Mouse (Mus musculus) layer of hippocampus, postnatal 25 days (tissue): ENCODE data around the gene Col1a2. TPM values are rescaled to one million over a fixed set of nuclear protein-coding genes. Genes with fewer than 3 reads are reported as not detected.

Experiments
- DNase-seq, 2 experiments: peaks; one replicate each; pipeline ENCODE4 v3.0.0; 2022; ENCODE audit warnings: mixed read lengths in 2 of 2, low spot score in 1 of 2; ENCODE audit errors: extremely low spot score in 1 of 2
- total RNA-seq, 2 experiments: library from RNA; stranded (reverse); gene quantifications; 2 replicates each; pipeline ENCODE4 v1.2.3; 2021

Col1a2 gene
- total RNA-seq, 2 experiments from 2014 or later: 17.0 to 18.9 TPM

GRCm38 (mm10) chr6:4578343-4578742, 73.7 kb downstream of the Col1a2 start:
- DNase-seq: no peak

- no peak for DNase-seq
These were observed 75.0 kb downstream of the Col1a2 start for GRCm38 (mm10) chr6:4579620-4580019.

GRCm38 (mm10) chr6:4583485-4583884, 78.9 kb downstream of the Col1a2 start:
- DNase-seq: no peak

GRCm38 (mm10) chr6:4587946-4588345, 83.3 kb downstream of the Col1a2 start:
- no peak for DNase-seq

- DNase-seq: no peak
These were observed 84.1 kb downstream of the Col1a2 start for GRCm38 (mm10) chr6:4588722-4589121.

GRCm38 (mm10) chr6:4590089-4590488, 85.5 kb downstream of the Col1a2 start:
- no peak for DNase-seq

Other genes starting within 250 kb of the Col1a2 start
- 10 to 100 TPM; 47.6 to 49.8 TPM for gene Casd1, start 96.0 kb downstream of the Col1a2 start, total RNA-seq
- 10 to 100 TPM; 33.3 to 35.3 TPM for gene Sgce, start 242.4 kb downstream of the Col1a2 start, total RNA-seq
- 1 to 10 TPM; 6.0 to 6.8 TPM for gene Peg10, start 242.5 kb downstream of the Col1a2 start, total RNA-seq